Mouse (Mus musculus) left cerebral cortex, postnatal 25 days (tissue): Measurements from ENCODE around the gene Dnajc19. TPM values are rescaled to one million over a fixed set of nuclear protein-coding genes. Genes with fewer than 3 reads are reported as not detected.

Source experiments
- DNase-seq, 2 experiments: peaks; one replicate each; pipeline ENCODE4 v3.0.0; 2022; ENCODE audit warnings: low spot score in 2 of 2, mixed read lengths in 1 of 2
- intact Hi-C: fragments of 180-260 bp; cut with DNase I; formaldehyde crosslinking; loops from one replicate; pipeline ENCODE4 v1.15.1; 2025
- total RNA-seq, 2 experiments: library from RNA; stranded (reverse); gene quantifications; 2 replicates each; pipeline ENCODE4 v1.2.3; 2021

Dnajc19 gene
- total RNA-seq, 2 experiments from 2014 or later = 41.2 to 50.9 TPM

DNA sequence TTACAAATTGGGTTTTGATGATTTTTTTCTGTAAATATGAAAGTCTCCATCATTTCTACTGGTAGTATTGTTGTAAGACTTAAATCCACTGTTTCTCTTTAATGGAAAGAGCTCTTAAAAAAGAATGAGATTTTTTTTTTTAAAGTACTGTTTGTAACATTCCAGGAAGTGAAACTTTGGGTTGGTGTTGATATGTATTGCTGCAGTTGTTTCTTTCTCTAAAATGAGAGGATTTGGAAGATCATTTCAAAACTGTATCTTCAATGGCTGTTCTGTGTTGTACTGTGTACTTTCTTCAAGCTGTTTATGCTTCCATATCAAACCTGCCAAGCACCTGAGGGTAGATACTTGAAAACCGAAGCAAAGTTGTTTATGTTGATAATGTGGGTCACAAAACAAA is 46.3 kb downstream of the Dnajc19 start:
- intact Hi-C loops = no loop called here
- DNase-seq = no peak

DNA sequence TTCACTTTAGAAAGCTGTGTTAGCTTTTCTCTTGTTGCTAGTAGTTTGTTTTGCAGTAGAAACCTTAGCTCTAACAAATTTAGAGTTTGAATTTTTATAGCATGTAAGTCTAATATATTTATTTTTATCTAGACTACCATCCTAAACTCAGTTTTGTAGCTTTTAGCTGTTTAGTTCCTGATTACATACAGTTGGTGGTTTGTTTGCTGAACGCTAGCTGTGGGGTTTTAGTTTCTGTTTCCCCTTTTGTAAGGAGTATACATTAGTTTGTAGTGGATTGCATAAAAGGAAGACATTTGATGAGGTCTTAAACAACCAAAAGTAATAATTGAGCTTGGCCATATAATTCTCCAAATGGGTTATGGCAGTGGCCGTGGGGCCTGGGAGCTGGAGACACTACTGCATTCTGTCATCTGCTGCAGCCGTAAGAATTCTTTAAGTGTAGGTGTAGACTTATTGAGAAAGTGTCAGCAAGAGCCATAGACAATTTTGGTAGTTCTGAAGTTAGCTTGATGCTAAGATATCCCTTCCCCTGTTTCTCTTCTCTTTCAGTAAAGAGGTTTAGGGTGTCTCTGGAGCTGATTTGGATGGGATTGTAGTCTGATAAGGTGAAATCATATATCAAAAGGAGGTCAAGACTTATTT is 47.3 kb downstream of the Dnajc19 start:
- intact Hi-C loops = no loop called here
- no peak for DNase-seq

DNA sequence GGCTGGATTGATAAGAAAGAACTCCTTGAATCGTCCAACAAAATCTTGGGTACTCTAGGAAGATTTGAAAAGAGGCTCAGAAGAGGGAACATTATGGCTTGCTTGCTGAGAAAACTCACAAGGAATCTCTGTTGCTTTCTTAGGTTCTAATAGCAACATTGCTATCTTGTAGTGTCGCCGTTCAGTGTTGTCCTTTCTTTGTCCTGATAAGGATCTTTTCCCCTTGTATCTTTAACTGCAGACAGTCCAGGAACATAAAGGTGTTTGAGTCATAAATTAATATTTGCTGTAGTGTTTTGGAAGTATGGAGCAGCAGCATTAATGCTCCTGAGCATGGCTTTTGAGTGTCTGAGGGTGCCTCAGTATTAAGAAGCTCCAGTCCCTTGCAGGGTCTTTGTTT is 50.5 kb downstream of the Dnajc19 start:
- intact Hi-C loops = no loop called here
- no peak for DNase-seq

DNA sequence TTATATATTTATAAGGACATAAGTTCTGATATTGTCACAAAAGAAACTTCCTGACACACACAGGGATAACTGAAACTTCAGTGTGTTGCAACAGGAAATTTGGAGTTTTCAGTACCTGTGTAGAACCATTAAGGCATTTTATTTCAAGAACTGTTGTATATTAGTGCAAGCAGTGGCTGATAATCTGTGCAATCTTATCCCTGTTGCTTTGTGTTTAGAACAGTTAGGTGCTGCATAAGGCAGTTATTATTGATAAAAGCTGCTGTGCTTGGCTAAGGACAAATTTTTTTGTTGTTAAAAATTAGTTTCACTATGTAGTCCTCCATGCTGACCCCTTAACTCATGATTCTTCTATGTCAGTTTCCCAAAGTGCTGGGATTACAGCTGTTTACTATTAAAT is 52.2 kb downstream of the Dnajc19 start:
- DNase-seq = no peak
- intact Hi-C loops = no loop called here

DNA sequence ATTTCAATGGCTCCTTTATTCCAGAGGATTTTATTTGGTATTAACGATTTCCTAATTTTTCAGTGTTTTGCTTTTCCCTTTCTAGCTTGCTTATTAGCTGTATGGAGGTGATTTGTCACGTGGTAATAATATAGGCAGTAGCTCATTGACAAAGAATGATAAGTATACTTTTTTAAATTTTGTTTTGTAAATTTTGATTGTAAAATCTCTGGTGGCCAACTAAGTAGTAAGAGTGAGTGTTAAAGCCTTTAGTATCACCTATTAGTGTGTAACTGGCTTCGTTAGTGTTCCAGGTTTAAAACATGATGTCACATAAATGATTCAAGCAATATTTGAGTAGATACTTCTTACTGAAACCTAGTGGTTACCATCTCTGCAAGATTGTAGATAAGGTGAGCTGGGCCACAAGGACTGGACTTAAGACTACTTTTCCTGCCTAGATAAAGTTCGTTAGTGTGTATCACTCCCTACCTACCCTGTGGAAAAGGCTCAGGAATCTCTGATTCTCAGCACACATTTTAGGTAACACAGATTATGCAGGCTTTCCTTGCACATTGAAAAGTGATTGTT is 59.8 kb downstream of the Dnajc19 start:
- intact Hi-C loops = no loop called here

DNA sequence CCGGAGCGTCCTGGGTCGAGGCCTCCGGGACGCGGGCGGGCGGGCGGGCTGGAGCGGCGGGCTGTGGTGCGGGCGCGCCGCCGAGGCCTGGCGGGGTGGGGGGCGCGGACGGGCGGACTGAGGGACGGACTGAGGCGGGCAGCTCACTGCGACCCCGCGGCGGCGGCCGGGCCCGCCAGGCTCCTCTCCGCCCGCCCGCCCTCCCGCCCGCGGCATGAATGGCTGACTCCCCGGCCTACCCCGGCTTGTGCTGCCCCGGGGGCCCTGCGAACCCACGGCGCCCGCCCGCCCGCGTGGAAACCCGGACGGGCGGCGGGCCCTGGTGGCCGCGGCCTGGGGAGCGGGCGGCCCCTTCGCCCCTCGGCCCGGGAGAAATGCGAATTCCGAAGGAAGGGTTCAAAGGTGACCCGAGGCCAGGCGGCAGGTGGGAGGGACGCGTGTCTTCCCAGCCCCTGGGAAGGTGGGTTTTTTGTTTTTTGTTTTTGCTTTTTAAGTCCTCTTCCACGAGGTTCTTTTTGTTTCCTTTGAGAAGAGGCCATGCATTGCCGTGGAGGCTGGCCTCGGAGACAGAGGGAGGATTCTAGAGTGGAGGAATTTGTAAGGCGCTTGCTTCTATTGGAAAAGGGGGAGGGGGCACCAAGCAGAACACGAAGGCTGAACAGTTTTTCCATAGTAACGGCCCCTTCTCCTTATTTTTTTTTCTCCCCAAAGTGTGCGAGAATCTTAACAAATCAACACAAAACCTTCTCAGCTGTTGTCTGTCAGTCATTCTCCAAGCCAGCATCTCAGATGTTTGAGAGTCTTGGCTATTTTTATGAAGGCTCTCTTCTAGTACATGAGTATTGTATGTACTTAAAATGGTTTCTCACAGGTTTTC is 60.5 kb downstream of the Dnajc19 start:
- intact Hi-C loops = loop anchor here (1.0 kb wide), 1 partner anchor 61 kb away; the partner anchor contains the start of gene Dnajc19

More for the DNA sequence above, 59.8 kb downstream of the Dnajc19 start:
- DNase-seq = no peak

DNA sequence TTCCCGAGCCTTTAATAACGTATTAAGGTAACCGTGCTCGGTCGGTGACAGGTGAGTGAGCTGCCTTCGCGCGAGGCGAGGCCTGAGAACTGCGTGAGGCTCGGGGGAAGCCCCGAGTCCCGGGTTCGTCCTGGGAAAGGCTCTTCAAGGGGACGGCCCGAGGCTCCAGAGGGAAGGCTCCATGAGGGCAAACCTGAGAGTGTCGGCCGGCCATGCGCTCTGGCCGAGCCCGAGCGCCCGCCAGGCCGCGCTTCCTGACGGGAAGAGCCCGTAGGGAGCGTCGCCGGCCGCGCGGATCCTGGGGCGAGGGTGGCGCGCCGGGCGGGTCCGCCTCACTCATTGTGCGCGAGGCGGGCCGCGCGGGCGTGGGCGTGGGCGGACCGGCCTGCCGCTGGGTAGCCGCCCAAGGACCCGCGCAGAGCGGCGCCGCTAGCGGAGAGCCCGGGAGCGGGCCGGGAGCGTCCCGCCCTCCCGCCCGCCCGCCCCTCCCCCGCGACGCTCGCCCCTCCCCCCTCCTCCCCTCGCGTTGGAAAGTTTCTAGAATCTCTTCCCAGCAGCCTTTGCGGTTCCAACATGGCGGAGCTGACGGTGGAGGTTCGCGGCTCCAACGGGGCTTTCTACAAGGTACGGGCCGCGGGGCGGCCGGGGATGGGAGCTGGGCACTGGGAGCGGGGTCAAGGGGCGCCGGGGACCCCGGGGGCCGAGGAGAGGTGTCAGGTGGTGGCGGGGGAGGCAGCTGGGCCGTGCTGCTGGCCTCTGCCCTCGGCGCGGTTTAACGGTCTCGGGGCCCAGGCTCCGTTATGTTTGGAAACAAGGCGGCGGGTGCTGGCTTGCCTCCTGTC is 61.4 kb downstream of the Dnajc19 start, which contains the start of gene Fxr1:
Gene Fxr1, plus strand, starts transcription at position 404 of the 842 bp plus-strand sequence.
- peak; percentile 77 to 81 for DNase-seq
- intact Hi-C loops = loop anchor here (1.0 kb wide), 1 partner anchor 62 kb away; the partner anchor contains the start of gene Dnajc19

More for the DNA sequence above, 60.5 kb downstream of the Dnajc19 start:
- no peak for DNase-seq

DNA sequence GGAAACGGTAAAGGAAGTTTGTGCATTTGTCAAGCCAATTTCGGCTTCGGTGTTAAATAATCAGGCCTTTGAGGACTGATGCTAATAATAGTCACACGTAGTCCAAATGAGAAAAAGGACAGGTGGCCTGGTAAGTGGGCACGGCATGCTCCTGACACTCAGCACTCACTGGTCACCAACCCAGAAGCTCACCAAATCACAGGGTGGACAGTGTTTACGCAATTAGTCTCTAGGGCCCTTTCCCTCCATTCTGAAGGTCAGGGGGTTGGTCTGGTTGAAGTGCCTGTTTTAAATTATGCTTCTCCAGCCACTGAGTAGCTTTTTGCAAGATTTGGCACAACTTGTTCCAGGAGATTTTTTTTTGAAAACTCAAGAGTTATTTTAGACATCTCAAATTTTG is 72.9 kb downstream of the Dnajc19 start:
- intact Hi-C loops = no loop called here
- DNase-seq = no peak

DNA sequence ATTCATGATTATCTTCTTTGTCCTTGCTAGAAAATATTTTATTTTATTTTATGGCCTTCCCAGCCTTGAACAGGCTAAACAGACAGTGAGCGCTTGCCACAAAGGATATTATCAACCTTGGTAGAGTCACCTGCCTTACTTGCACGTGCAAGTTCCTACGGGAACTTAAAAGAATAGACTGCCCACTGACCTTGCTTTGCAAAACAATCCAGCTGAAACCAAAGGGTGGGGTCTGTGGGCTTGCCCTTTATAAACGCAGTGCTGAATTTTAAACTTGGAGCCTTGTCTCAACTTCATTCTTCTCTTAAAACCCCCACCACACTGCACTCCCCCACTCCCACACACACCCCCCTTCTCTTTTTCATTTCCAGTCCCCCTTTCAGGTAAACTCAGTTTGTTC is 73.5 kb downstream of the Dnajc19 start:
- intact Hi-C loops = no loop called here
- no peak for DNase-seq

DNA sequence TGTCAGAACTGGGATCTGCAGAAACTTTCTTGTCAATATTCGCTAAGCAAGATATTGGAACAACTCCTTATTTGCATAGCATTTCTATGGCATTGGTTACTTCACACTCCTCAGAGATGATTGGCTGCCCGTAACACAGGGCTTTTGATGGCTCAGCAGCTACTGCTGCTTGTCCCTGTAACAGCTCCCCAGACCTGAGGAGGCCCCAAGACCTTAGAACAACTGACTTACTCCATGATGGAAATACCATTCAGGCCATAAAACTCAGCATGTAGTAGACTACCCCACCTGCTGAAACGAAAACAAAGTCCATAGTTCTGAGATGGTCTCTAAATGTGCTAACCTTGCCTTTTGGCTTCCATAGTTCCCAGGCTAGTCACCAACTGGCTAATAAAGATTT is 74.3 kb downstream of the Dnajc19 start:
- intact Hi-C loops = no loop called here
- DNase-seq = no peak

DNA sequence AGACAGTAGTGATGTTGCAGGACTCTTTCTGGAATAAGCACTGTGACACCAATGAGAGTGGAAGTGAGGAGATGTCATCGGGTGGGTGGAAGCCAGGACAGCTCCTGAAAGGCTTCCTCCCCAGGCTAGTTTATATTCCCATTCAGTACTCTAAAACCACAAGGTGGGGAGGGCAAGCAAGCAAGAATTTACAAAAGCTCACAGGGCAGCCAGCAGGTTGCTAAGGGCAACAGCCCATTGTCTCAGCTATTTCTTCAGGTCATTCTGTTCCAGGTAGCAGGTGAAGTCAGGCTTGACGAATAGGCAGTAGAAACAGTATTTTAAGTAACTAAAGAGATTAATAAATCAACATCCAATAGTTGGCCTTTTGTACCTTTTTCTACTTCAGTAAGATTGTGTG is 74.8 kb downstream of the Dnajc19 start:
- DNase-seq = no peak
- intact Hi-C loops = no loop called here

Other genes with a start within 250 kb of the Dnajc19 start
- gene Ccdc39, start 237.0 kb downstream of the Dnajc19 start, total RNA-seq = 10 to 100 TPM; 23.1 to 23.8 TPM
- gene Fxr1, start 61.4 kb downstream of the Dnajc19 start, total RNA-seq = 10 to 100 TPM; 73.6 to 81.7 TPM